Comparison of ENCODE assay signal across 10 mouse cellular contexts in genomic region chr19:44893231-44893871, GRCm38 (mm10). TPM values are rescaled to one million over a fixed set of nuclear protein-coding genes. Genes with fewer than 3 reads are reported as not detected.
DNase-seq lines count a peak whose midpoint lies in the region; ATAC-seq and TF ChIP-seq lines count a peak whose summit lies in the region.
"Had no signal": no experiment of that assay in that cellular context is flagged by ENCODE, and none has a peak within 500 bp of the region (broad histone marks: within the 10 kb centered on the region; RNA-seq: fewer than 3 reads in every experiment).

No protein-coding gene starts in this region.

- peaks cover 10% of the 10 kb centered on the region; the same call in 1 of the 2 replicates for H3K4me1 ChIP-seq in intestine, embryonic 15.5 days (replicated peaks)
- no peaks in the 10 kb centered on the region; the same call in 1 of the 2 replicates for H3K4me1 ChIP-seq in intestine, postnatal 0 days (replicated peaks; ENCODE audit: control insufficient read depth, insufficient read depth, low read length)
- peaks cover 59% of the 10 kb centered on the region for H3K4me1 ChIP-seq in kidney, embryonic 15.5 days
- no peaks in the 10 kb centered on the region; the same call in 1 of the 2 replicates for H3K4me1 ChIP-seq in stomach, embryonic 16.5 days (ENCODE audit: control insufficient read depth, insufficient read depth, low read length)

- ATAC-seq in intestine, embryonic 15.5 days: 0 out of 2 replicates have a peak, but pooled peaks have one; percentile 13
- no peak for ATAC-seq in intestine, postnatal 0 days
- peak; percentile 86 for ATAC-seq in kidney, embryonic 15.5 days (replicated peaks; ENCODE audit: low FRiP score)
- ATAC-seq in stomach, embryonic 16.5 days (ENCODE audit: insufficient read depth, low FRiP score): no peak

- H3K36me3 ChIP-seq in intestine, embryonic 15.5 days: no peaks in the 10 kb centered on the region
- H3K36me3 ChIP-seq in intestine, postnatal 0 days (ENCODE audit: control insufficient read depth, insufficient read depth): no peaks in the 10 kb centered on the region
- H3K36me3 ChIP-seq in kidney, embryonic 15.5 days: no peaks in the 10 kb centered on the region
- H3K36me3 ChIP-seq in stomach, embryonic 16.5 days (ENCODE audit: control insufficient read depth, insufficient read depth, low read length): no peaks in the 10 kb centered on the region
- H3K36me3 ChIP-seq: limb, embryonic 12.5 days had no signal

- peak; percentile 67 for DNase-seq in testis, postnatal 10 days (ENCODE audit: low spot score)
- DNase-seq in testis, postnatal 14 days (ENCODE audit: low spot score): no peak
- no peak for DNase-seq in spleen, adult 12 weeks (ENCODE audit: low spot score)
- no peak for DNase-seq in embryo, embryonic 9.5 days (ENCODE audit: extremely low spot score)
- DNase-seq: heart, postnatal 10 days had no signal

- H3K4me3 ChIP-seq in intestine, embryonic 15.5 days (replicated peaks): no peak overlapping the region
- no peak overlapping the region for H3K4me3 ChIP-seq in intestine, postnatal 0 days (ENCODE audit: low read depth, low read length)
- 0 out of 2 replicates have a peak overlapping the region, but pooled peaks have one; percentile 6 for H3K4me3 ChIP-seq in kidney, embryonic 15.5 days (replicated peaks)
- H3K4me3 ChIP-seq in stomach, embryonic 16.5 days (replicated peaks; ENCODE audit: low read length): no peak overlapping the region
- H3K4me3 ChIP-seq: limb, embryonic 12.5 days had no signal

- H3K4me2 ChIP-seq in intestine, embryonic 15.5 days (replicated peaks): no peak overlapping the region
- H3K4me2 ChIP-seq in intestine, postnatal 0 days (replicated peaks; ENCODE audit: low read depth): no peak overlapping the region
- peak overlapping the region; percentile 43 for H3K4me2 ChIP-seq in kidney, embryonic 15.5 days
- 0 out of 2 replicates have a peak overlapping the region, but pooled peaks have one; percentile 3 for H3K4me2 ChIP-seq in stomach, embryonic 16.5 days (ENCODE audit: low read depth, low read length)
- H3K4me2 ChIP-seq: limb, embryonic 12.5 days had no signal

- WGBS in intestine, embryonic 15.5 days: 46% methylated on average over 19 of the region's 19 CpGs
- WGBS in intestine, postnatal 0 days: 54% methylated on average over 19 of the region's 19 CpGs
- WGBS in kidney, embryonic 15.5 days: 22% methylated on average over 19 of the region's 19 CpGs
- WGBS in stomach, embryonic 16.5 days: 30% methylated on average over 19 of the region's 19 CpGs

- H3K9ac ChIP-seq in intestine, embryonic 15.5 days: no peak overlapping the region
- no peak overlapping the region for H3K9ac ChIP-seq in intestine, postnatal 0 days (ENCODE audit: low read depth, low read length)
- H3K9ac ChIP-seq in kidney, embryonic 15.5 days: no peak overlapping the region
- H3K9ac ChIP-seq in stomach, embryonic 16.5 days (ENCODE audit: low read length): no peak overlapping the region
- H3K9ac ChIP-seq: limb, embryonic 12.5 days had no signal

- H3K27me3 ChIP-seq in intestine, embryonic 15.5 days (replicated peaks): peaks cover 9% of the 10 kb centered on the region; the same call in 1 of the 2 replicates
- H3K27me3 ChIP-seq in intestine, postnatal 0 days (replicated peaks; ENCODE audit: control insufficient read depth, insufficient read depth, low read length): peaks cover 5% of the 10 kb centered on the region
- peaks cover 28% of the 10 kb centered on the region for H3K27me3 ChIP-seq in kidney, embryonic 15.5 days
- peaks cover 9% of the 10 kb centered on the region for H3K27me3 ChIP-seq in stomach, embryonic 16.5 days (ENCODE audit: control insufficient read depth, insufficient read depth, low read length)

- no peak for TF ChIP-seq CTCF in intestine, postnatal 0 days (IDR thresholded peaks at IDR 0.05; ENCODE audit: low read depth)

- H3K27ac ChIP-seq in intestine, embryonic 15.5 days: no peak overlapping the region
- no peak overlapping the region for H3K27ac ChIP-seq in intestine, postnatal 0 days (ENCODE audit: low read depth, low read length)
- H3K27ac ChIP-seq in kidney, embryonic 15.5 days: peak overlapping the region; percentile 87
- H3K27ac ChIP-seq in stomach, embryonic 16.5 days (ENCODE audit: low read length): no peak overlapping the region
- H3K27ac ChIP-seq: limb, embryonic 12.5 days had no signal

- no peaks in the 10 kb centered on the region for H3K9me3 ChIP-seq in intestine, embryonic 15.5 days
- no peaks in the 10 kb centered on the region for H3K9me3 ChIP-seq in intestine, postnatal 0 days (ENCODE audit: control insufficient read depth)
- no peaks in the 10 kb centered on the region for H3K9me3 ChIP-seq in kidney, embryonic 15.5 days (replicated peaks)
- H3K9me3 ChIP-seq in stomach, embryonic 16.5 days (replicated peaks; ENCODE audit: control insufficient read depth, low read length): no peaks in the 10 kb centered on the region
- H3K9me3 ChIP-seq: limb, embryonic 12.5 days had no signal

RNA-seq across cellular contexts. Expression of gene Slf2, which starts 37.6 kb away (rescaled TPM):
- polyA plus RNA-seq in intestine, embryonic 15.5 days (2015; fragmentation: Nextera tagmentation; extraction: Ambion mirVana): 31.9 and 33.9 TPM in 2 replicates
- 11.4 and 13.4 TPM in 2 replicates for polyA plus RNA-seq in intestine, postnatal 0 days (2015; fragmentation: Nextera tagmentation; extraction: Ambion mirVana)
- 40.5 and 40.6 TPM in 2 replicates for polyA plus RNA-seq in kidney, embryonic 15.5 days (2015; fragmentation: Nextera tagmentation; extraction: Ambion mirVana)
- 31.3 and 31.4 TPM in 2 replicates for polyA plus RNA-seq in stomach, embryonic 16.5 days (2015; fragmentation: Nextera tagmentation; extraction: Ambion mirVana)

Comparison
In these comparisons a context has a peak if more than half of its experiments do, and no peak if none do; other contexts are left out.
1. ATAC-seq: peak in intestine, embryonic 15.5 days (single experiment) and kidney, embryonic 15.5 days (single experiment); none in intestine, postnatal 0 days (single experiment) and stomach, embryonic 16.5 days (single experiment).
2. H3K4me2 ChIP-seq: peak in kidney, embryonic 15.5 days (single experiment) and stomach, embryonic 16.5 days (single experiment); none in intestine, embryonic 15.5 days (single experiment) and intestine, postnatal 0 days (single experiment).